Mouse (Mus musculus): ENCODE measurements around the gene Ucn2.

DNA sequence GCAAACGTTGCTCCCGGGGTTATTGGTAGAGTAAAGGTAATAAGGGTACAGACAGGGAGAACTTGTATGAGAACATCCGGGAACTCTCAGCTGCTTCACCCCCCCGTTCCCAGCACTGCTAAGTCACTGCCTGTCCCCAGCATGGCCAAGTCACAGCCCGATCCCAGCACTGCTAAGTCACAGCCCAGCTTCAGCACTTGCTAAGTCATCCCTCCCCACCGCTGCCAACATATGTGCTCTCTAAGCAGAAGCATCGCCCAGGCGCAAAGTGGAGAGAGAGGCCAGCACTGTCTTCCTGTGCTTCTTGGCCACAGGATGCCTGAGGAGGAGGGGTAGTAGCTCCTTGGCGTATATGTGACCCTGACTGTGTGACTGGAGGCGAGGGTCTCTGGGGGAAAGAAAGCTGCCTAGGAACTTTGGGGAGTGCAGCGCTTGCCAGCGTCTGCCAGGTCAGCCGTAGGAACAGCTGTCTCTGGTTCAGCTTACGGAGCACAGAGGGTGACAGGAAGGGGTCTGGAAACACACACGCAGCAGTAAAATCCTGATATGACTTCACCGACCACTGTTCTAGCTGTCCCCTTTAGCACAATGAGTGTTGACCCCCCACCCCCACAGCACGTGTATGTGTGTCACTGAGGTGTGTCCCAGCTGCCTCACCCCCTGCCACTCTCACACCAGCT lies 24.0 kb downstream of the Ucn2 start:
- no peak for TF ChIP-seq CTCF (IDR thresholded peaks at IDR 0.05; ENCODE audit: borderline replicate concordance, extremely low read depth, insufficient read depth, insufficient read length)
- TF ChIP-seq POLR2A (IDR thresholded peaks at IDR 0.05; ENCODE audit: borderline replicate concordance, extremely low read depth, insufficient read depth, insufficient read length, poor library complexity, severe bottlenecking) = no peak
